Mouse (Mus musculus): ENCODE results near the gene Olfr1472.
"Not testable (repeated sequence)": the region's sequence is repeated elsewhere in the genome, so short reads cannot be mapped to it uniquely, and the experiment has no call there.

Gene Olfr1472

GRCm38 (mm10) chr19:13455986-13456385 is at the start of gene Olfr1472:
Gene Olfr1472, minus strand, starts transcription at chr19:13456086.
- DNase-seq (ENCODE audit: low read depth, low spot score): no peak

- no peak for DNase-seq (ENCODE audit: low read depth, low spot score)
Measured at GRCm38 (mm10) chr19:13500246-13500645, 44.4 kb upstream of the Olfr1472 start, which contains the start of gene Olfr1477. Gene Olfr1477, plus strand, starts transcription at chr19:13500546.

- no peak for DNase-seq (ENCODE audit: low read depth, low spot score)
Measured at GRCm38 (mm10) chr19:13480096-13480495, 24.2 kb upstream of the Olfr1472 start, which contains the start of gene Olfr1475. Gene Olfr1475, minus strand, starts transcription at chr19:13480196.

- DNase-seq (ENCODE audit: low read depth, low spot score): not testable (repeated sequence)
Measured at GRCm38 (mm10) chr19:13469265-13469664, 13.4 kb upstream of the Olfr1472 start, which contains the start of gene Olfr1474. Gene Olfr1474, plus strand, starts transcription at chr19:13469565.

GRCm38 (mm10) chr19:13443109-13443508 is 12.8 kb downstream of the Olfr1472 start, which contains the start of gene Olfr1471:
Gene Olfr1471, plus strand, starts transcription at chr19:13443409.
- not testable (repeated sequence) for DNase-seq (ENCODE audit: low read depth, low spot score)

- DNase-seq (ENCODE audit: low read depth, low spot score): no peak
Measured at GRCm38 (mm10) chr19:13407549-13407948, 48.3 kb downstream of the Olfr1472 start, which contains the start of gene Olfr1469. Gene Olfr1469, plus strand, starts transcription at chr19:13407849.

All from CD4-positive helper T cell, adult 2 months (primary cell).